In the genomic region with DNA sequence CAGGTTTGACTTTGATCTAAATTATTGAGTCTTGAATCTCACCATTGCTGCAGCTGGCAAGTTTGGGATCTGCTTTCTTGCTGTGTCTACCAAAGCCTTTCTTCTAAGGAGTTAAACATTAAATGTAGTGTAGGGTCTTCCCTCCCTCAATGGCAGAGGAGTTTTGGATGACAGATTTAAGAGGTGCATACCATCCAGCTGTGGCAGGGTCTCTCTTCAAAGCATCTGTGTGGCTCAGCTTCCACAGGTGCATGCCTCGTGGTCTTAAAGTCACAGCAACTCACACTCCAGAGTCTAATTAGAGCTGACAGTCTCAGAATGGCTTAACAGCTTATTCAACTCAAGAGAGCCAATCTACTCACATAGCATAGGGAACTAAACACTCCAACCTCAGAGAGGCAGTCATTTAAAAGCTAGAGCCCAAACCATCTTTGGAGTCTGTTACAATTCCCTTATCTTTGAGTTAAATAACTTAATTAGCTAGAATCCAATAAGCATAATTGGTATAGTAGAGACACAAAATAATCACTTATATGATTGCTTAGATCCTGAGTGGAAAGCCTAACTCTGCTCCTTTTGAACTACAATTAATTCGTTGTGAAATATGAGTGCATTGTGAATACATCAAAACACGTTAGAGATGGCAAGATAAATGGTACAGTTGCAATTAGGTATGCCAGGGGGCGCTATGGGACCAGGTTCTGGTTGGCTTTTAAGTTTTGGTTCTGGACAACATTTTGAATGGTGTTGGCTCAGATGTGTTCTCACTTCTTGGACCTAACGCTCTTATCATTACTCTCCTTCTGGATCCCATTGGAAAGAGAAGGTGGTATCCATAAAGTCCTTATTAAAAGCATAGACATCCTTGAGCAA, we compare ENCODE assay signal across 10 mouse cellular contexts. TPM values are rescaled to one million over a fixed set of nuclear protein-coding genes. Genes with fewer than 3 reads are reported as not detected.
DNase-seq lines count a peak whose midpoint lies in the region; ATAC-seq and TF ChIP-seq lines count a peak whose summit lies in the region.
"Had no signal": no experiment of that assay in that cellular context is flagged by ENCODE, and none has a peak within 500 bp of the region (broad histone marks: within the 10 kb centered on the region; RNA-seq: fewer than 3 reads in every experiment).

No protein-coding gene starts in this region.

- H3K27me3 ChIP-seq in intestine, postnatal 0 days (replicated peaks; ENCODE audit: control insufficient read depth, insufficient read depth, low read length): no peaks in the 10 kb centered on the region
- H3K27me3 ChIP-seq in intestine, embryonic 16.5 days (replicated peaks; ENCODE audit: control insufficient read depth, insufficient read depth, low read length): no peaks in the 10 kb centered on the region
- 0 out of 2 replicates have a peak, but pooled peaks cover under 1% of the 10 kb centered on the region for H3K27me3 ChIP-seq in heart, postnatal 0 days (ENCODE audit: control insufficient read depth, insufficient read depth, low read length)
- H3K27me3 ChIP-seq in stomach, postnatal 0 days (ENCODE audit: control insufficient read depth, insufficient read depth, low read length): no peaks in the 10 kb centered on the region
- H3K27me3 ChIP-seq in midbrain, embryonic 14.5 days (ENCODE audit: control insufficient read depth, insufficient read depth, low read length): no peaks in the 10 kb centered on the region
- H3K27me3 ChIP-seq: embryonic facial prominence, embryonic 12.5 days; limb, embryonic 12.5 days had no signal

- H3K4me2 ChIP-seq in intestine, postnatal 0 days (replicated peaks; ENCODE audit: low read depth): no peak overlapping the region
- H3K4me2 ChIP-seq in intestine, embryonic 16.5 days (ENCODE audit: low read depth, low read length): no peak overlapping the region
- no peak overlapping the region for H3K4me2 ChIP-seq in heart, postnatal 0 days (ENCODE audit: low read depth, low read length)
- no peak overlapping the region for H3K4me2 ChIP-seq in stomach, postnatal 0 days (replicated peaks; ENCODE audit: low read depth)
- H3K4me2 ChIP-seq in midbrain, embryonic 14.5 days (ENCODE audit: low read length): no peak overlapping the region
- H3K4me2 ChIP-seq: embryonic facial prominence, embryonic 12.5 days; limb, embryonic 12.5 days had no signal

- DNase-seq in ES-CJ7 (ENCODE audit: low read depth, low spot score): peak; percentile 61
- DNase-seq in c-Kit-positive CD71-negative TER-119-negative erythroid progenitor cells, embryonic 14.5 days (ENCODE audit: low read depth): peak; percentile 25
- DNase-seq in heart, postnatal 0 days (ENCODE audit: low spot score): no peak
- peak; percentile 39 for DNase-seq in lung, adult 2 months
- DNase-seq in stomach, postnatal 0 days (ENCODE audit: low spot score): peak; percentile 37
- DNase-seq in midbrain, embryonic 14.5 days: no peak

- H3K9me3 ChIP-seq in intestine, postnatal 0 days (ENCODE audit: control insufficient read depth): no peaks in the 10 kb centered on the region
- no peaks in the 10 kb centered on the region for H3K9me3 ChIP-seq in intestine, embryonic 16.5 days (ENCODE audit: control insufficient read depth, low read length)
- H3K9me3 ChIP-seq in heart, postnatal 0 days (replicated peaks; ENCODE audit: control insufficient read depth, low read length): no peaks in the 10 kb centered on the region
- no peaks in the 10 kb centered on the region for H3K9me3 ChIP-seq in stomach, postnatal 0 days (ENCODE audit: control insufficient read depth, low read length)
- no peaks in the 10 kb centered on the region for H3K9me3 ChIP-seq in midbrain, embryonic 14.5 days (ENCODE audit: control insufficient read depth, low read length)
- H3K9me3 ChIP-seq: embryonic facial prominence, embryonic 12.5 days; limb, embryonic 12.5 days had no signal

- no peak for TF ChIP-seq POLR2A in lung, adult 2 months (IDR thresholded peaks at IDR 0.05; ENCODE audit: borderline replicate concordance, extremely low read depth, low read depth, low read length)

- H3K9ac ChIP-seq in intestine, postnatal 0 days (ENCODE audit: low read depth, low read length): no peak overlapping the region
- no peak overlapping the region for H3K9ac ChIP-seq in intestine, embryonic 16.5 days (ENCODE audit: low read depth, low read length)
- H3K9ac ChIP-seq in heart, postnatal 0 days (replicated peaks; ENCODE audit: low read depth, low read length): no peak overlapping the region
- H3K9ac ChIP-seq in stomach, postnatal 0 days (ENCODE audit: low read length): no peak overlapping the region
- no peak overlapping the region for H3K9ac ChIP-seq in midbrain, embryonic 14.5 days (replicated peaks; ENCODE audit: low read length)
- H3K9ac ChIP-seq: embryonic facial prominence, embryonic 12.5 days; limb, embryonic 12.5 days had no signal

- TF ChIP-seq CTCF in intestine, postnatal 0 days (IDR thresholded peaks at IDR 0.05; ENCODE audit: low read depth): peak; percentile 77
- peak; percentile 52 for TF ChIP-seq CTCF in heart, postnatal 0 days (IDR thresholded peaks at IDR 0.05; ENCODE audit: low read depth)
- TF ChIP-seq CTCF in lung, adult 2 months (IDR thresholded peaks at IDR 0.05; ENCODE audit: insufficient read depth, low read length): peak; percentile 43
- peak; percentile 79 for TF ChIP-seq CTCF in stomach, postnatal 0 days (IDR thresholded peaks at IDR 0.05; ENCODE audit: low read depth)

- no peaks in the 10 kb centered on the region for H3K4me1 ChIP-seq in intestine, postnatal 0 days (replicated peaks; ENCODE audit: control insufficient read depth, insufficient read depth, low read length)
- H3K4me1 ChIP-seq in intestine, embryonic 16.5 days (ENCODE audit: control insufficient read depth, insufficient read depth, low read length): no peaks in the 10 kb centered on the region
- H3K4me1 ChIP-seq in heart, postnatal 0 days (ENCODE audit: control insufficient read depth, insufficient read depth): no peaks in the 10 kb centered on the region
- no peaks in the 10 kb centered on the region for H3K4me1 ChIP-seq in lung, adult 2 months (ENCODE audit: control insufficient read depth, insufficient read depth, low read length)
- H3K4me1 ChIP-seq in stomach, postnatal 0 days (replicated peaks; ENCODE audit: control insufficient read depth, insufficient read depth): no peaks in the 10 kb centered on the region
- H3K4me1 ChIP-seq in midbrain, embryonic 14.5 days (ENCODE audit: control insufficient read depth, insufficient read depth, low read length): peaks cover 3% of the 10 kb centered on the region; the same call in 1 of the 2 replicates
- H3K4me1 ChIP-seq: embryonic facial prominence, embryonic 12.5 days had no signal

- no peak overlapping the region for H3K4me3 ChIP-seq in intestine, postnatal 0 days (ENCODE audit: low read depth, low read length)
- H3K4me3 ChIP-seq in intestine, embryonic 16.5 days (ENCODE audit: low read length): no peak overlapping the region
- no peak overlapping the region for H3K4me3 ChIP-seq in heart, postnatal 0 days (ENCODE audit: low read depth, low read length)
- no peak overlapping the region for H3K4me3 ChIP-seq in lung, adult 2 months (replicated peaks; ENCODE audit: extremely low read depth, low read depth, low read length)
- H3K4me3 ChIP-seq in stomach, postnatal 0 days (ENCODE audit: low read depth, low read length): no peak overlapping the region
- no peak overlapping the region for H3K4me3 ChIP-seq in midbrain, embryonic 14.5 days (replicated peaks; ENCODE audit: low read depth, low read length)
- H3K4me3 ChIP-seq: embryonic facial prominence, embryonic 12.5 days; limb, embryonic 12.5 days had no signal

- TF ChIP-seq EP300 in heart, postnatal 0 days (IDR thresholded peaks at IDR 0.05; ENCODE audit: low read depth): no peak
- no peak for TF ChIP-seq EP300 in stomach, postnatal 0 days (optimal IDR thresholded peaks at IDR 0.05)

- H3K27ac ChIP-seq in intestine, postnatal 0 days (ENCODE audit: low read depth, low read length): no peak overlapping the region
- H3K27ac ChIP-seq in intestine, embryonic 16.5 days (ENCODE audit: low read length): no peak overlapping the region
- no peak overlapping the region for H3K27ac ChIP-seq in heart, postnatal 0 days (ENCODE audit: low read depth)
- H3K27ac ChIP-seq in stomach, postnatal 0 days (replicated peaks): no peak overlapping the region
- H3K27ac ChIP-seq in midbrain, embryonic 14.5 days (replicated peaks; ENCODE audit: low read depth, low read length): no peak overlapping the region
- H3K27ac ChIP-seq: embryonic facial prominence, embryonic 12.5 days; limb, embryonic 12.5 days had no signal

- WGBS in intestine, postnatal 0 days: 45% methylated on average over 5 of the region's 5 CpGs
- 46% methylated on average over 5 of the region's 5 CpGs for WGBS in intestine, embryonic 16.5 days
- WGBS in heart, postnatal 0 days: 33% methylated on average over 5 of the region's 5 CpGs
- WGBS in lung, adult 2 months: 26% methylated on average over 5 of the region's 5 CpGs
- WGBS in stomach, postnatal 0 days: 35% methylated on average over 5 of the region's 5 CpGs
- WGBS in midbrain, embryonic 14.5 days: 37% methylated on average over 5 of the region's 5 CpGs

- ATAC-seq in intestine, postnatal 0 days: no peak
- ATAC-seq in intestine, embryonic 16.5 days: no peak
- no peak for ATAC-seq in heart, postnatal 0 days (ENCODE audit: insufficient read depth, low read depth)
- ATAC-seq in stomach, postnatal 0 days (ENCODE audit: low FRiP score, low TSS enrichment): no peak
- ATAC-seq in midbrain, embryonic 14.5 days (ENCODE audit: low FRiP score, low TSS enrichment): no peak

- no peaks in the 10 kb centered on the region for H3K36me3 ChIP-seq in intestine, postnatal 0 days (ENCODE audit: control insufficient read depth, insufficient read depth)
- no peaks in the 10 kb centered on the region for H3K36me3 ChIP-seq in intestine, embryonic 16.5 days (ENCODE audit: control insufficient read depth, insufficient read depth, low read length)
- H3K36me3 ChIP-seq in heart, postnatal 0 days (replicated peaks; ENCODE audit: control insufficient read depth, insufficient read depth, low read length): no peaks in the 10 kb centered on the region
- no peaks in the 10 kb centered on the region for H3K36me3 ChIP-seq in stomach, postnatal 0 days (ENCODE audit: control insufficient read depth, insufficient read depth, low read length)
- no peaks in the 10 kb centered on the region for H3K36me3 ChIP-seq in midbrain, embryonic 14.5 days (ENCODE audit: control insufficient read depth, insufficient read depth, low read length)
- H3K36me3 ChIP-seq: embryonic facial prominence, embryonic 12.5 days; limb, embryonic 12.5 days had no signal

RNA-seq across cellular contexts. Expression of a gene that starts 57.5 kb away (rescaled TPM):
- polyA plus RNA-seq in intestine, postnatal 0 days (2015; fragmentation: Nextera tagmentation; extraction: Ambion mirVana): 65.2 and 66.4 TPM in 2 replicates
- 94.2 and 97.6 TPM in 2 replicates for polyA plus RNA-seq in intestine, embryonic 16.5 days (2015; fragmentation: Nextera tagmentation; extraction: Ambion mirVana)
- total RNA-seq in heart, postnatal 0 days (2014; rRNA removed; ENCODE audit: low replicate concordance): 55.8 and 148 TPM in 2 replicates
- polyA plus RNA-seq in heart, postnatal 0 days (2015; fragmentation: Nextera tagmentation; extraction: Ambion mirVana): 67.9 and 78.5 TPM in 2 replicates
- polyA plus RNA-seq in lung, adult 2 months (2012; rRNA removed): 16.4 and 20.6 TPM in 2 replicates
- polyA plus RNA-seq in stomach, postnatal 0 days (2015; fragmentation: Nextera tagmentation; extraction: Ambion mirVana): 61.1 and 67.9 TPM in 2 replicates
- polyA plus RNA-seq in midbrain, embryonic 14.5 days (2014; fragmentation: Nextera tagmentation; extraction: Ambion mirVana): 126 and 141 TPM in 2 replicates

Comparison
In these comparisons a context has a peak if more than half of its experiments do, and no peak if none do; other contexts are left out.
1. DNase-seq: peak in ES-CJ7 (single experiment), c-Kit-positive CD71-negative TER-119-negative erythroid progenitor cells, embryonic 14.5 days (single experiment), lung, adult 2 months (single experiment) and stomach, postnatal 0 days (single experiment); none in heart, postnatal 0 days (single experiment) and midbrain, embryonic 14.5 days (single experiment).
2. Peak in every context shown above with its lines, with median percentiles within 50 percentile points of each other: CTCF ChIP-seq.